Mouse (Mus musculus): ENCODE measurements around the gene Olfr643. TPM values are rescaled to one million over a fixed set of nuclear protein-coding genes. Genes with fewer than 3 reads are reported as not detected.
"Not testable (repeated sequence)": the region's sequence is repeated elsewhere in the genome, so short reads cannot be mapped to it uniquely, and the experiment has no call there.

The Olfr643 gene
- polyA plus RNA-seq, 1 experiment from 2014 or later, result not detected

DNA sequence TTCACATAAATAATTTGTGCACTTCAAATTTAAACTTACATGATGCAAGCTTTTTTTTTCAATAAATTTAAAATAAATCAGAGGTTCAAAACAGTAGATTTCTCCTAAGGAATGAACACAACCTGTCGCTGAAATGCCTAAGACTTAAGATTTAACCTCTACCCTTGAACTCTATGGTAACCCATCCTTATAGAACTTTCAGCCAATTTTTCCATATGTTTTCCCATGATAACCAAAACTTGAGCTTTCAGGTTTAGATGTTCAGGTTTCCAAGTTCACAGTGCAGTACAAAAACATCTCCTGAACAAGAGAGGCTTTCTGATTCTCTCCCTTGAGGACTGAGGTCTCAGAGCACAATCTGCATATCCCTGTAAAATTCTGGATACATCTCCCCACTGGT lies 166.4 kb downstream of the Olfr643 start, which contains the start of gene Olfr635:
Olfr635 (plus strand) TSS at position 301 of the 400 bp plus-strand sequence.
- H3K9ac ChIP-seq (ENCODE audit: low read length), result no peak within 1 kb of the TSS
- 67% methylated on average over 1 of the region's 1 CpGs for WGBS
- H3K4me2 ChIP-seq (ENCODE audit: low read depth, low read length), result no peak within 1 kb of the TSS
- no peak within 1 kb of the TSS for H3K27ac ChIP-seq (ENCODE audit: low read length)
- no peaks in the 10 kb centered on the region for H3K9me3 ChIP-seq (replicated peaks; ENCODE audit: control insufficient read depth, low read length)
- no peaks in the 10 kb centered on the region for H3K27me3 ChIP-seq (ENCODE audit: control insufficient read depth, insufficient read depth, low read length)
- H3K36me3 ChIP-seq (ENCODE audit: control insufficient read depth, insufficient read depth), result no peaks in the 10 kb centered on the region
- no peak for ATAC-seq (replicated peaks; ENCODE audit: extremely low read depth, insufficient read depth, low FRiP score)
- H3K4me1 ChIP-seq (ENCODE audit: control insufficient read depth, insufficient read depth, low read length), result no peaks in the 10 kb centered on the region
- H3K4me3 ChIP-seq (ENCODE audit: low read length), result no peak within 1 kb of the TSS

DNA sequence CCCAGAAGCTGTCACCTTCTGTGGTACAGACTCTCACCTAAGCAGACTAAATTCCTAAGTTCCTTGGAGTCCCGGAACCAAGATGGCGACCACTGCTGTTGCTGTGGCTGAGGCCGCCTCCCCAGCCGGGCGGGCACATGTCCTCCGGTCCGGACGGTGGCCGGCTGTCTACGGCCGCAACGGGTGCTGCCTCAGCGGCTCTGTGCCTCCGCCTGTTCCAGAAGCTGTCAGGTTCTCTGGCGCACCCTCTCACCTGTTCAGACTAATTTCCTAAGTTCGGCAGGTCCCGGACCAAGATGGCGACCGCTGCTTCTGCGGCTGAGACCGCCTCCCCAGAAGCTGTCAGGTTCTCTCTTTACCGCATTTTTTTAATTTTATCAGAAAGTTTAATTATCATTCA lies 170.3 kb downstream of the Olfr643 start:
- not testable (repeated sequence) for ATAC-seq (replicated peaks; ENCODE audit: extremely low read depth, insufficient read depth, low FRiP score); H3K9me3 ChIP-seq (replicated peaks; ENCODE audit: control insufficient read depth, low read length); H3K4me2 ChIP-seq (ENCODE audit: low read depth, low read length); H3K36me3 ChIP-seq (ENCODE audit: control insufficient read depth, insufficient read depth); H3K9ac ChIP-seq (ENCODE audit: low read length); H3K4me3 ChIP-seq (ENCODE audit: low read length); H3K4me1 ChIP-seq (ENCODE audit: control insufficient read depth, insufficient read depth, low read length); H3K27ac ChIP-seq (ENCODE audit: low read length); H3K27me3 ChIP-seq (ENCODE audit: control insufficient read depth, insufficient read depth, low read length)
- WGBS, result 91% methylated on average over 22 of the region's 22 CpGs

Other genes with a start within 250 kb of the Olfr643 start
- not detected in 2 replicates for gene Olfr64, start 242.9 kb downstream of the Olfr643 start, polyA plus RNA-seq (2015; fragmentation: Nextera tagmentation; extraction: Ambion mirVana)
- not detected in 2 replicates for gene Olfr65, start 233.9 kb downstream of the Olfr643 start, polyA plus RNA-seq (2015; fragmentation: Nextera tagmentation; extraction: Ambion mirVana)
- gene Olfr631, start 208.6 kb downstream of the Olfr643 start, polyA plus RNA-seq (2015; fragmentation: Nextera tagmentation; extraction: Ambion mirVana), result not detected in 2 replicates
- gene Olfr632, start 203.1 kb downstream of the Olfr643 start, polyA plus RNA-seq (2015; fragmentation: Nextera tagmentation; extraction: Ambion mirVana), result not detected in 2 replicates
- gene Olfr633, start 193.0 kb downstream of the Olfr643 start, polyA plus RNA-seq (2015; fragmentation: Nextera tagmentation; extraction: Ambion mirVana), result not detected in 2 replicates
- gene Olfr635, start 166.3 kb downstream of the Olfr643 start, polyA plus RNA-seq (2015; fragmentation: Nextera tagmentation; extraction: Ambion mirVana), result not detected in 2 replicates
- not detected in 2 replicates for gene Olfr638, start 138.7 kb downstream of the Olfr643 start, polyA plus RNA-seq (2015; fragmentation: Nextera tagmentation; extraction: Ambion mirVana)
- 0.03 TPM in 1 of 2 replicates, not detected in the other for gene Olfr639, start 120.1 kb downstream of the Olfr643 start, polyA plus RNA-seq (2015; fragmentation: Nextera tagmentation; extraction: Ambion mirVana)
- not detected in 2 replicates for gene Olfr640, start 111.8 kb downstream of the Olfr643 start, polyA plus RNA-seq (2015; fragmentation: Nextera tagmentation; extraction: Ambion mirVana)
- gene Olfr641, start 102.0 kb downstream of the Olfr643 start, polyA plus RNA-seq (2015; fragmentation: Nextera tagmentation; extraction: Ambion mirVana), result not detected in 2 replicates
- not detected in 2 replicates for gene Olfr642, start 84.7 kb downstream of the Olfr643 start, polyA plus RNA-seq (2015; fragmentation: Nextera tagmentation; extraction: Ambion mirVana)
- not detected in 2 replicates for gene 4930516K23Rik, start 76.0 kb downstream of the Olfr643 start, polyA plus RNA-seq (2015; fragmentation: Nextera tagmentation; extraction: Ambion mirVana)
- not detected in 2 replicates for gene Olfr644, start 65.5 kb downstream of the Olfr643 start, polyA plus RNA-seq (2015; fragmentation: Nextera tagmentation; extraction: Ambion mirVana)
- gene Olfr645, start 51.9 kb downstream of the Olfr643 start, polyA plus RNA-seq (2015; fragmentation: Nextera tagmentation; extraction: Ambion mirVana), result not detected in 2 replicates
- gene Olfr646, start 32.5 kb downstream of the Olfr643 start, polyA plus RNA-seq (2015; fragmentation: Nextera tagmentation; extraction: Ambion mirVana), result not detected in 2 replicates
- not detected in 2 replicates for gene Ubqln5, start 7.6 kb downstream of the Olfr643 start, polyA plus RNA-seq (2015; fragmentation: Nextera tagmentation; extraction: Ambion mirVana)
- gene Ubqln3, start 5.9 kb upstream of the Olfr643 start, polyA plus RNA-seq (2015; fragmentation: Nextera tagmentation; extraction: Ambion mirVana), result not detected in 2 replicates
- not detected in 2 replicates for gene Ubqlnl, start 13.2 kb upstream of the Olfr643 start, polyA plus RNA-seq (2015; fragmentation: Nextera tagmentation; extraction: Ambion mirVana)
- 0.08 TPM in 1 of 2 replicates, not detected in the other for gene Olfm5, start 27.4 kb upstream of the Olfr643 start, polyA plus RNA-seq (2015; fragmentation: Nextera tagmentation; extraction: Ambion mirVana)
- 0.17 and 0.24 TPM in 2 replicates for gene Olfr648, start 46.0 kb upstream of the Olfr643 start, polyA plus RNA-seq (2015; fragmentation: Nextera tagmentation; extraction: Ambion mirVana)
- not detected in 2 replicates for gene Olfr649, start 58.6 kb upstream of the Olfr643 start, polyA plus RNA-seq (2015; fragmentation: Nextera tagmentation; extraction: Ambion mirVana)
- gene Trim6, start 81.4 kb upstream of the Olfr643 start, polyA plus RNA-seq (2015; fragmentation: Nextera tagmentation; extraction: Ambion mirVana), result 0.97 and 1.4 TPM in 2 replicates
- 3.0 and 4.3 TPM in 2 replicates for gene Trim34a, start 107.1 kb upstream of the Olfr643 start, polyA plus RNA-seq (2015; fragmentation: Nextera tagmentation; extraction: Ambion mirVana)
- 0.68 and 0.74 TPM in 2 replicates for gene Trim5, start 150.7 kb upstream of the Olfr643 start, polyA plus RNA-seq (2015; fragmentation: Nextera tagmentation; extraction: Ambion mirVana)
- gene Trim12a, start 178.1 kb upstream of the Olfr643 start, polyA plus RNA-seq (2015; fragmentation: Nextera tagmentation; extraction: Ambion mirVana), result 7.5 and 10.1 TPM in 2 replicates
- gene Trim34b, start 192.1 kb upstream of the Olfr643 start, polyA plus RNA-seq (2015; fragmentation: Nextera tagmentation; extraction: Ambion mirVana), result 0.13 and 0.20 TPM in 2 replicates
- 2.2 and 2.9 TPM in 2 replicates for gene Trim12c, start 216.0 kb upstream of the Olfr643 start, polyA plus RNA-seq (2015; fragmentation: Nextera tagmentation; extraction: Ambion mirVana)
- 0.05 and 0.07 TPM in 2 replicates for gene Trim30b, start 232.5 kb upstream of the Olfr643 start, polyA plus RNA-seq (2015; fragmentation: Nextera tagmentation; extraction: Ambion mirVana)